Mouse (Mus musculus): ENCODE data around the gene Gm5127. TPM values are rescaled to one million over a fixed set of nuclear protein-coding genes. Genes with fewer than 3 reads are reported as not detected.

Gm5127 gene
- not detected in 2 replicates for polyA plus RNA-seq (2012)

GRCm38 (mm10) chrX:106582886-106583285, at the start of gene Gm5127:
Gene Gm5127 (plus strand): TSS chrX:106583186.

DNA sequence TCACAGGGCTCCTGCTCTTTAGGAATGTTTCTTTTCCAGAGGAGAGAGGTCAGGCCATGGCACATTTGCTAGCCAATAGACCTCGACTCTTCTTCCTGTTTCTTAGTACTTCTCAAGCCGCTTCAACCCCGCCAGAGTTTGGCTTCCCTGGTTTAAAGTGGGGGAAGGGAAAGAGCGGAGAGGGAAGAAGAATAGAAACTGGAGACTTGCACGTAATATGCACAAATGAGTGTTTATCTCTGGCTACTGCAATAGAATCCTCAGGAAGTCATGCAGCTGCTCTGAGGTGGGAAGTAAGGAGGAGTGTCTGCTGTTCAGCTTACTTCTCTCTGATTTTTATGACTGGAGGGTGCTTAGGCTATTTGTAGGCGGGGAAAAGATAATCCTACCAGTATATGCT, 20.4 kb downstream of the Gm5127 start, which contains the start of gene Cysltr1:
TSS of gene Cysltr1 (minus strand) at position 294 of the 400 bp plus-strand sequence.

Other genes starting within 250 kb of the Gm5127 start
- gene Fndc3c1, start 97.8 kb upstream of the Gm5127 start, polyA plus RNA-seq (2012), result not detected in 2 replicates
- gene Cysltr1, start 20.5 kb downstream of the Gm5127 start, polyA plus RNA-seq (2012), result 0.05 and 0.10 TPM in 2 replicates